Mouse (Mus musculus): ENCODE measurements around the gene 1700031F05Rik.
"Not testable (repeated sequence)": the region's sequence is repeated elsewhere in the genome, so short reads cannot be mapped to it uniquely, and the experiment has no call there.

Gene 1700031F05Rik

DNA sequence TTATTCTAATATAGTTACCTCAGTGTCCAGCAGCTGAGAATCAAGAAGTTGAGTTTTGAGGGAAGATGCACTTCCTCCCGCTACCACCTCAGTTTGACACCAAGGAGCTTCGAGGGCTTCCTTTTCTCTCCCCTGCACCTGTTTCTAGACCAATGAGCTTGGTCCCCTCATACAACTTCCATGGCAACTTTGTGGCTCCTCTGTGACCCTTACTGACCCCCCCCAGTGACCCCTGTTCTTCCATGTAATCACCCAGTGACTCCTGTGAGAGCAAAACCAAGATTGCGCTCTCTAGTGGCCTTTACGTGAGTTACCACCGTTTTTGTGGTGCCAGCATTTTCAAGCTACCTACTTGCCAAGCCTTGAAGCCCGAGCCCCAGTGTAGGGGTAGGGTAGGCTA, at the start of gene 1700031F05Rik:
1700031F05Rik (minus strand) TSS at position 101 of the 400 bp plus-strand sequence.
- TF ChIP-seq GATA4 (IDR thresholded peaks at IDR 0.05; ENCODE audit: insufficient replicate concordance, low read length): no peak

DNA sequence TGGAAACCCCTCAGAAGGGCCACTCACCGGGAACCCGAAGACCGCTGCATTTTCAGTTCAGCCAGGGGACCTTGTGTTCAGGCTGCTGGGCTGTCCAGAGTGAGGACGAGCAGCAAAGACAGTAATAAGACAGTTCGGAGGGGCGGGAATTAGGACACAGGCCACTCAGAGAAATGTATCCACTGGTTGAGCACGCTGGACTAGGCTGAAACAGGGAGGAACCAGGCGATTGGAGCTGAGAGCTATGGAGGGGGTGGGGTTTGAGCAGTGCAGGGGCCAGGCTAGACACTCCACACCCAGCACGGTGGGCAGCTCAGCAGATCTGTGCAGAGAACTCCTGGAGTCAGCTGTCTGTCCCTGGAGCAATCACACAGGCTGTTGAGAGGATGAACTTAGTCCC, 40.8 kb upstream of the 1700031F05Rik start, which contains the start of the genes Dmrtc1a and 1700011M02Rik:
Dmrtc1a (minus strand) TSS at position 101 of the 400 bp plus-strand sequence.
1700011M02Rik (plus strand) TSS at position 319 of the 400 bp plus-strand sequence.
- TF ChIP-seq GATA4 (IDR thresholded peaks at IDR 0.05; ENCODE audit: insufficient replicate concordance, low read length): not testable (repeated sequence)

DNA sequence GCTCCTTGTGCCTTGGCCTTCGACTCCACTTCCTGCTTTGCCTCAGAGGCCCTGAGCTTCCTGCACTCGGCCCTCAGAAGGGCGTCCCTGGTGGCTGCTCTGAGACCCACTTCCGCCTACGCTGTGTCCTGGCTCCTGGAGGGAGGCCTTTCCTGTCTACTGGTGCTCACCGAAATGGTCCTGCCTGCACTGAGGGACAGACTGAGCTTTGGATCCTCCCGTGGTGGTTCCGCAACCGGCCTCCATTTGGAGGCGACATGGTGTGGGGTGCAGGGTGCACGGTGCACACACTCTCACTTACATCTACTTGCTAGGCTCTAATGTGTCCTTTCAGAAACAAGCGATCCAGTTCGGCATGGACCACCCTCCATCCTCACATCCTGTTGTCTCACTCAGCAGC, 13.3 kb downstream of the 1700031F05Rik start, which contains the start of gene Dmrtc1c2:
Dmrtc1c2 (minus strand) TSS at position 101 of the 400 bp plus-strand sequence.
- TF ChIP-seq GATA4 (IDR thresholded peaks at IDR 0.05; ENCODE audit: insufficient replicate concordance, low read length): not testable (repeated sequence)

DNA sequence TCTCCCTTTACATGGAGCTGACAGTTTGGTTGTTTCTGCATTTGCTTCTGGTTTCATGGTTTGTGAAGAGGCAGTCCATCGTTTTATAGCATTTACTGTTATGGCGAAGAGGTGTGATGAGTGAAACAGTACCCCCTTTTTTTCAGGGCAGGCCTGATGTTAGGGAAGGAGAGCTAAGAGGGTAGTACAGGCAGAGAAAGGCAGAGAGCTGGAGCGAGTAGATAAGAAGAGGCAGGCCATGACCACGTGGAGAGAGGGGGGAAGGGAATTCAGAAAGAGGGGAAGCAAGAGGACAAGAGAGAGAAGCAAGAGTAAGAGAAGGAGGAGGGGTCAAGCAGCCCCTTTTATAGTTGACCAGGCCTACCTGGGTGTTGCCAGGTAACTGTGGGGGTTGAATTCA, 55.5 kb downstream of the 1700031F05Rik start:
- no peak for TF ChIP-seq GATA4 (IDR thresholded peaks at IDR 0.05; ENCODE audit: insufficient replicate concordance, low read length)

All from liver, adult (tissue).